Mouse (Mus musculus) ES-Bruce4 (cell line): ENCODE data around the gene Asna1.

ENCODE experiments used
- CTCF ChIP-seq: IDR thresholded peaks from one replicate; pipeline ENCODE4 v1.8.1; 2011; ENCODE audit warnings: low read depth, low read length
- POLR2A ChIP-seq: IDR thresholded peaks from one replicate; pipeline ENCODE4 v1.8.1; 2011; ENCODE audit warnings: low read length; ENCODE audit not compliant: insufficient read depth

DNA sequence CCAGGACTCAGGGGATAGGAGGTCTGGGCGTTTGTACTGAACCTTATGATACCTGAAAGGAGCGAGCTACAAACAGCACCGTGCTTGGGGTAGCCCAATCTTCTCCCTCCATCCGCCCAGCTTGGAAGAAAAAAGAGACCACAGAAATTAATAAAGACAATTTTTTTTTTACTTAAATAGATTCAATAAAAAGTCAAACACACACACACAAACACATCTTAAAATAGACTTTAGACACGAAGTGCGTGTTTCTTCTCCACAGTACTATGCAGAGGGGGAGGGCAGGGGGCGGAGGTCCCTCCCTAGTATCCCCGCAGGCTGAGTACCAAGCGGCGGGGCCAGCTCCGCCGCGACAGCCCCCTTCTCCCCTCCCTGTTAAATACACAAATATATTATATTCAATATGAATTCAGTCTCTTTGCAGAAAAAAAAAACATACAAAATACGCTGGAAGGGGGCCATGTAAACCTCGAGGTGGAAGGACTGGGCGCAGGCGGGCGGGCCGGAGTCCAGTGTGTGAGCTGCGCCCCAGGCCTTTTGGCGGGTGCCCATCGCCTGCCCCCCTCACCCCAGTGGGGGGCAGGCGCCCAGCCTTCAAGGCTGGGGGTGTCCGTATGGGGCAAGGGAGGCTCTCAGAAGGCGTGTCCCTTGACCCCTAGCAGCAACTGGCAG lies 48.2 kb downstream of the Asna1 start:
- TF ChIP-seq POLR2A (peak; percentile 80), CTCF (no peak)
